Mouse (Mus musculus) megakaryocyte, embryonic 14.5 days (primary cell): ENCODE data around the gene 2200002D01Rik.

Experiments used
- FLI1 ChIP-seq: IDR thresholded peaks from 2 replicates; pipeline ENCODE4 v1.6.1; 2012; ENCODE audit warnings: low read length, inconsistent platforms, mixed read lengths
- GATA1 ChIP-seq: IDR thresholded peaks from 3 replicates; pipeline ENCODE4 v1.6.1; 2012; ENCODE audit warnings: mixed read lengths, low read length, inconsistent platforms, borderline replicate concordance

GRCm38 (mm10) chr7:29232247-29233013, 15.8 kb downstream of the 2200002D01Rik start, which contains the start of gene Kcnk6:
- TF ChIP-seq GATA1: no peak
- no peak for TF ChIP-seq FLI1
